Mouse (Mus musculus) ES-Bruce4 (cell line): ENCODE measurements around the gene Mtch2.

Experiments
- CTCF ChIP-seq: IDR thresholded peaks from one replicate; pipeline ENCODE4 v1.8.1; 2011; ENCODE audit warnings: low read depth, low read length
- EP300 ChIP-seq: IDR thresholded peaks from 2 replicates; pipeline ENCODE4 v1.6.1; 2011; ENCODE audit warnings: low read depth, low read length; ENCODE audit not compliant: insufficient read depth
- POLR2A ChIP-seq: IDR thresholded peaks from one replicate; pipeline ENCODE4 v1.8.1; 2011; ENCODE audit warnings: low read length; ENCODE audit not compliant: insufficient read depth

GRCm38 (mm10) chr2:90844262-90844661 is 2.7 kb upstream of the Mtch2 start:
- TF ChIP-seq POLR2A (no peak), EP300 (no peak), CTCF (no peak)
